Mouse (Mus musculus) heart, adult 2 months (tissue): ENCODE data around the gene Slc6a9.

Experiments
- CTCF ChIP-seq: fragments of 200-600 bp; IDR thresholded peaks from 2 replicates; pipeline ENCODE4 v1.8.1; 2022; ENCODE audit warnings: antibody characterized with exemption, mild to moderate bottlenecking, moderate library complexity
- EP300 ChIP-seq: fragments of 200-500 bp; IDR thresholded peaks from 2 replicates; pipeline ENCODE4 v1.6.1; 2011; ENCODE audit warnings: low read depth, low read length, control low read depth; ENCODE audit not compliant: insufficient read depth
- POLR2A ChIP-seq: fragments of 200-500 bp; IDR thresholded peaks from 2 replicates; pipeline ENCODE4 v1.6.1; 2011; ENCODE audit warnings: mild to moderate bottlenecking, low read depth, low read length, control low read depth; ENCODE audit not compliant: insufficient read depth

DNA sequence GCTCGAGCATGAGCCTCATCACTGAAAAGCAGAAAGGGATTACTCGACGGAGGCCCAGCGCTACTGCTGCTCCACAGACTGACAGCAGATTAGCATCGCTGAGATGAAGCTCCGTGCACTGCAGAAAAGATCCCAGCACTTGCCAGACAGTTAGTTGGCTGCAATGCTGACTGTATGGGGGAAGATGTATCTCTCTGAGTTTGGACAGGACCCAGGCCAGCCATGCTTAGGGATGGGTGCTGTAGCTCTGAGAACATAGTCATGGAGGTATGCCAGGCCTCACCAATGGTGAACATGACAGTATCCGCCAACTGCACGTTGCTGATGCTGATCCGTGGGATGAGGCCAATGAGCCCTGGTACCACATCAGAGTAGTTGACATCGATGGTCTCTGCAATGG, 69.8 kb downstream of the Slc6a9 start:
- no peak for TF ChIP-seq POLR2A
- TF ChIP-seq EP300 = no peak
- no peak for TF ChIP-seq CTCF
